Mouse (Mus musculus) G1E (cell line): ENCODE measurements around the gene Plcb1.

Experiments
- CTCF ChIP-seq: IDR thresholded peaks from 2 replicates; pipeline ENCODE4 v1.5.1; 2012; ENCODE audit warnings: low read depth, low read length, inconsistent platforms, mixed read lengths
- GATA1 ChIP-seq: IDR thresholded peaks from 2 replicates; pipeline ENCODE4 v1.6.1; 2012; ENCODE audit warnings: borderline replicate concordance, low read length, inconsistent platforms, mixed read lengths
- POLR2AphosphoS5 ChIP-seq: IDR thresholded peaks from 2 replicates; pipeline ENCODE4 v1.6.1; 2012; ENCODE audit warnings: low read depth, low read length, inconsistent platforms; ENCODE audit not compliant: insufficient replicate concordance

DNA sequence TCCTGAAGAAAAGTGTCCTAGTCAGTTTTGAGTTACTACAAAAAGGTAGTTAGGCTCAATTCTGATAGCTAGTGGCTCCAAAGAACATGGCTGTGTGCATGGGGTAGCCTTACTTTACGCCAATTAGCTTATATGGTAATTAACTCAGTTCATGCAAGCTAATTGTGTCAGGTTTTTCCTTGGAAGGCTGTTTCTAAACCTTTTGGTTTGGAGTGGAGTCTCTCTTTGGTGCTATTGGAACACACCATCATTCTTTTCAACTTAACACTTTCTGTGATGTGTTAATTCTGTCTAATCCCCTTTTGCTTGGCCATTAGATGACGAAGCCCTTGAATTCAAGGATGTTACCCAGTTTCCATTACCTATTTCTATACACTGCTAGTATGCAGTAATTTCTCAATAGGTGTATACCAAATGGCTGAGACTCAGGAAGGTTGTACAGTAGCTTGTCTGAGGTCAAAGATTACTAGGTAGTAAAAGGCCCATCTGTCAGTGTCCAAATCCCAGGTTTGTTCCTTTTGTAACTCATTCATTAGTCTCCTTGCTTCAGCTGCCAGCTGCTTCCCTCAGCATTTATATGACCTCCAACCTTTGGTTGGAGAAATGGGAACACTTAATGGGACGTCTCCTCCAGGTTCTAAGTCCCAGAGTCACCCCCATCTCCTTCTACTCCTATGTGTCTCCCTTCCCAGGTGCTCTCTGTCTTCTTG lies 42.1 kb downstream of the Plcb1 start:
- no peak for TF ChIP-seq CTCF
- TF ChIP-seq GATA1, result no peak
- TF ChIP-seq POLR2AphosphoS5, result no peak
